Mouse (Mus musculus) embryonic facial prominence, embryonic 13.5 days (tissue): ENCODE results near the gene D7Ertd443e. TPM values are rescaled to one million over a fixed set of nuclear protein-coding genes. Genes with fewer than 3 reads are reported as not detected.
A peak's percentile ranks its signal among the peaks of the same experiment; 100 is the strongest.

Experiments
- ATAC-seq: fragments of 200-750 bp; cut with Nextera tagmentation; 2 replicates; pipeline ENCODE4 v1.8.0; 2017; ENCODE audit warnings: low read depth; ENCODE audit not compliant: insufficient number of reproducible peaks, insufficient read depth, low FRiP score, low TSS enrichment
- H3K27ac ChIP-seq: fragments of 300-500 bp; sonication (generic); 2 replicates; pipeline ENCODE4 v1.5.1; 2015; ENCODE audit warnings: moderate library complexity, mild to moderate bottlenecking, inconsistent platforms
- H3K27me3 ChIP-seq: fragments of 300-500 bp; sonication (generic); 2 replicates; pipeline ENCODE4 v1.6.1; 2015; ENCODE audit warnings: mild to moderate bottlenecking, inconsistent platforms
- H3K36me3 ChIP-seq: fragments of 300-500 bp; sonication (generic); 2 replicates; pipeline ENCODE4 v1.6.1; 2015; ENCODE audit warnings: mild to moderate bottlenecking, inconsistent platforms
- H3K4me1 ChIP-seq: fragments of 300-500 bp; sonication (generic); 2 replicates; pipeline ENCODE4 v1.6.1; 2015; ENCODE audit warnings: inconsistent platforms
- H3K4me2 ChIP-seq: fragments of 300-500 bp; sonication (generic); 2 replicates; pipeline ENCODE4 v1.6.1; 2015; ENCODE audit warnings: moderate library complexity, mild to moderate bottlenecking, inconsistent platforms
- H3K4me3 ChIP-seq: fragments of 300-500 bp; sonication (generic); 2 replicates; pipeline ENCODE4 v1.5.1; 2015; ENCODE audit warnings: mild to moderate bottlenecking, inconsistent platforms
- H3K9ac ChIP-seq: fragments of 300-500 bp; sonication (generic); 2 replicates; pipeline ENCODE4 v1.6.1; 2015; ENCODE audit warnings: mild to moderate bottlenecking, inconsistent platforms
- H3K9me3 ChIP-seq: fragments of 300-500 bp; sonication (generic); 2 replicates; pipeline ENCODE4 v1.6.1; 2016; ENCODE audit warnings: inconsistent platforms
- WGBS: fragments of 180-500 bp; shearing (Covaris S2); methylation state at CpG from one replicate; pipeline ENCODE4 v1.1.7; 2015; ENCODE audit warnings: mixed read lengths; 5-methylcytosine and 5-hydroxymethylcytosine counted together
- polyA plus RNA-seq: library from polyadenylated mRNA; unstranded; fragments of >200 nt; fragmentation: Nextera tagmentation; extraction: Ambion mirVana; gene quantifications from 2 replicates; pipeline ENCODE4 v1.2.1, GENCODE M21; 2015

Gene D7Ertd443e
- polyA plus RNA-seq, 1 experiment from 2014 or later, result 0.08 TPM

GRCm38 (mm10) chr7:134372276-134372675 is 13.2 kb downstream of the D7Ertd443e start:
- WGBS, result 43% methylated on average over 5 of the region's 5 CpGs
- Histone ChIP-seq H3K4me3 (no peak overlapping the region), H3K36me3 (no peaks in the 10 kb centered on the region), H3K4me1 (peaks cover 8% of the 10 kb centered on the region), H3K9ac (no peak overlapping the region), H3K9me3 (no peaks in the 10 kb centered on the region), H3K27ac (no peak overlapping the region), H3K27me3 (no peaks in the 10 kb centered on the region), H3K4me2 (no peak overlapping the region)
- no peak for ATAC-seq

GRCm38 (mm10) chr7:134369241-134369640 is 16.2 kb downstream of the D7Ertd443e start:
- H3K36me3 ChIP-seq, result no peaks in the 10 kb centered on the region
- H3K4me1 ChIP-seq, result no peaks in the 10 kb centered on the region
- H3K4me2 ChIP-seq, result no peak overlapping the region
- no peak overlapping the region for H3K9ac ChIP-seq
- H3K27ac ChIP-seq, result no peak overlapping the region
- 81% methylated on average over 4 of the region's 4 CpGs for WGBS
- ATAC-seq, result no peak
- H3K27me3 ChIP-seq, result no peaks in the 10 kb centered on the region
- H3K9me3 ChIP-seq, result no peaks in the 10 kb centered on the region
- H3K4me3 ChIP-seq, result no peak overlapping the region

GRCm38 (mm10) chr7:134362257-134362870 is 23.1 kb downstream of the D7Ertd443e start:
- Histone ChIP-seq H3K4me2 (no peak overlapping the region), H3K36me3 (no peaks in the 10 kb centered on the region), H3K27ac (no peak overlapping the region), H3K4me1 (no peaks in the 10 kb centered on the region), H3K4me3 (no peak overlapping the region), H3K27me3 (no peaks in the 10 kb centered on the region), H3K9ac (no peak overlapping the region), H3K9me3 (no peaks in the 10 kb centered on the region)
- no peak for ATAC-seq
- WGBS, result 74% methylated on average over 7 of the region's 7 CpGs

GRCm38 (mm10) chr7:134348825-134349224 is 36.6 kb downstream of the D7Ertd443e start:
- WGBS, result 36% methylated on average over 6 of the region's 6 CpGs
- H3K9ac ChIP-seq, result no peak overlapping the region

GRCm38 (mm10) chr7:134342202-134342601 is 43.3 kb downstream of the D7Ertd443e start:
- Histone ChIP-seq H3K36me3 (no peaks in the 10 kb centered on the region), H3K4me3 (no peak overlapping the region), H3K27ac (no peak overlapping the region), H3K4me2 (no peak overlapping the region), H3K27me3 (no peaks in the 10 kb centered on the region), H3K4me1 (no peaks in the 10 kb centered on the region), H3K9ac (no peak overlapping the region), H3K9me3 (no peaks in the 10 kb centered on the region)
- ATAC-seq, result no peak
- WGBS, result 91% methylated on average over 2 of the region's 2 CpGs

More at GRCm38 (mm10) chr7:134348825-134349224, 36.6 kb downstream of the D7Ertd443e start:
- H3K4me3 ChIP-seq, result no peak overlapping the region
- H3K9me3 ChIP-seq, result no peaks in the 10 kb centered on the region
- H3K36me3 ChIP-seq, result no peaks in the 10 kb centered on the region
- H3K4me1 ChIP-seq, result no peaks in the 10 kb centered on the region
- no peaks in the 10 kb centered on the region for H3K27me3 ChIP-seq
- H3K27ac ChIP-seq, result no peak overlapping the region
- 0 out of 2 replicates have a peak, but pooled peaks have one; percentile 48 for ATAC-seq
- 0 out of 2 replicates have a peak overlapping the region, but pooled peaks have one; percentile 5 for H3K4me2 ChIP-seq

GRCm38 (mm10) chr7:134335951-134336350 is 49.5 kb downstream of the D7Ertd443e start:
- WGBS, result 80% methylated on average over 3 of the region's 3 CpGs
- ATAC-seq, result no peak
- Histone ChIP-seq H3K27ac (no peak overlapping the region), H3K9ac (no peak overlapping the region), H3K9me3 (no peaks in the 10 kb centered on the region), H3K36me3 (no peaks in the 10 kb centered on the region), H3K4me2 (no peak overlapping the region), H3K27me3 (no peaks in the 10 kb centered on the region), H3K4me1 (no peaks in the 10 kb centered on the region), H3K4me3 (no peak overlapping the region)

- 30% methylated on average over 10 of the region's 10 CpGs for WGBS
- H3K27ac ChIP-seq, result no peak overlapping the region
- no peaks in the 10 kb centered on the region for H3K27me3 ChIP-seq
- no peak for ATAC-seq
- H3K4me1 ChIP-seq, result peaks cover 4% of the 10 kb centered on the region; the same call in 1 of the 2 replicates
- no peak overlapping the region for H3K4me3 ChIP-seq
- no peaks in the 10 kb centered on the region for H3K36me3 ChIP-seq
- H3K9ac ChIP-seq, result no peak overlapping the region
- H3K9me3 ChIP-seq, result no peaks in the 10 kb centered on the region
- no peak overlapping the region for H3K4me2 ChIP-seq
Measured at GRCm38 (mm10) chr7:134320979-134321378, 64.5 kb downstream of the D7Ertd443e start.

GRCm38 (mm10) chr7:134302084-134302483 is 83.4 kb downstream of the D7Ertd443e start:
- Histone ChIP-seq H3K27me3 (no peaks in the 10 kb centered on the region), H3K9ac (no peak overlapping the region), H3K4me2 (no peak overlapping the region), H3K4me3 (no peak overlapping the region), H3K4me1 (peaks cover 5% of the 10 kb centered on the region; the same call in 1 of the 2 replicates), H3K27ac (no peak overlapping the region), H3K9me3 (peaks cover 4% of the 10 kb centered on the region; the same call in 1 of the 2 replicates), H3K36me3 (no peaks in the 10 kb centered on the region)
- ATAC-seq, result no peak
- 86% methylated on average over 3 of the region's 3 CpGs for WGBS

- Histone ChIP-seq H3K4me3 (no peak overlapping the region), H3K36me3 (no peaks in the 10 kb centered on the region), H3K4me2 (no peak overlapping the region), H3K27ac (no peak overlapping the region), H3K9me3 (peaks cover 2% of the 10 kb centered on the region; the same call in 1 of the 2 replicates), H3K4me1 (peaks cover 5% of the 10 kb centered on the region; the same call in 1 of the 2 replicates), H3K9ac (no peak overlapping the region), H3K27me3 (no peaks in the 10 kb centered on the region)
- WGBS, result 44% methylated on average over 8 of the region's 8 CpGs
- no peak for ATAC-seq
Measured at GRCm38 (mm10) chr7:134301285-134301684, 84.2 kb downstream of the D7Ertd443e start.

GRCm38 (mm10) chr7:134292750-134293149 is 92.7 kb downstream of the D7Ertd443e start:
- H3K4me3 ChIP-seq, result no peak overlapping the region

GRCm38 (mm10) chr7:134289611-134290301 is 95.7 kb downstream of the D7Ertd443e start:
- Histone ChIP-seq H3K9ac (no peak overlapping the region), H3K9me3 (peaks cover 12% of the 10 kb centered on the region; the same call in 1 of the 2 replicates), H3K4me2 (no peak overlapping the region), H3K27me3 (no peaks in the 10 kb centered on the region), H3K4me3 (no peak overlapping the region), H3K36me3 (no peaks in the 10 kb centered on the region), H3K4me1 (peaks cover 20% of the 10 kb centered on the region), H3K27ac (no peak overlapping the region)
- ATAC-seq, result no peak
- 48% methylated on average over 7 of the region's 7 CpGs for WGBS

More at GRCm38 (mm10) chr7:134292750-134293149, 92.7 kb downstream of the D7Ertd443e start:
- peaks cover 17% of the 10 kb centered on the region for H3K4me1 ChIP-seq
- ATAC-seq, result no peak
- no peak overlapping the region for H3K9ac ChIP-seq
- peaks cover 13% of the 10 kb centered on the region; the same call in 1 of the 2 replicates for H3K9me3 ChIP-seq
- H3K27ac ChIP-seq, result no peak overlapping the region
- no peaks in the 10 kb centered on the region for H3K27me3 ChIP-seq
- WGBS, result 87% methylated on average over 3 of the region's 3 CpGs
- H3K4me2 ChIP-seq, result no peak overlapping the region
- no peaks in the 10 kb centered on the region for H3K36me3 ChIP-seq

- peaks cover 6% of the 10 kb centered on the region; the same call in 1 of the 2 replicates for H3K9me3 ChIP-seq
- no peak overlapping the region for H3K4me3 ChIP-seq
- 93% methylated on average over 5 of the region's 5 CpGs for WGBS
- H3K4me2 ChIP-seq, result no peak overlapping the region
- no peak overlapping the region for H3K9ac ChIP-seq
- H3K27me3 ChIP-seq, result no peaks in the 10 kb centered on the region
- no peak overlapping the region for H3K27ac ChIP-seq
- H3K4me1 ChIP-seq, result peaks cover 20% of the 10 kb centered on the region
- no peaks in the 10 kb centered on the region for H3K36me3 ChIP-seq
- no peak for ATAC-seq
Measured at GRCm38 (mm10) chr7:134289126-134289525, 96.3 kb downstream of the D7Ertd443e start.
